Mouse (Mus musculus): ENCODE data around the gene Reps2. TPM values are rescaled to one million over a fixed set of nuclear protein-coding genes. Genes with fewer than 3 reads are reported as not detected.

Reps2 gene
- polyA plus RNA-seq, 1 experiment, result not detected

DNA sequence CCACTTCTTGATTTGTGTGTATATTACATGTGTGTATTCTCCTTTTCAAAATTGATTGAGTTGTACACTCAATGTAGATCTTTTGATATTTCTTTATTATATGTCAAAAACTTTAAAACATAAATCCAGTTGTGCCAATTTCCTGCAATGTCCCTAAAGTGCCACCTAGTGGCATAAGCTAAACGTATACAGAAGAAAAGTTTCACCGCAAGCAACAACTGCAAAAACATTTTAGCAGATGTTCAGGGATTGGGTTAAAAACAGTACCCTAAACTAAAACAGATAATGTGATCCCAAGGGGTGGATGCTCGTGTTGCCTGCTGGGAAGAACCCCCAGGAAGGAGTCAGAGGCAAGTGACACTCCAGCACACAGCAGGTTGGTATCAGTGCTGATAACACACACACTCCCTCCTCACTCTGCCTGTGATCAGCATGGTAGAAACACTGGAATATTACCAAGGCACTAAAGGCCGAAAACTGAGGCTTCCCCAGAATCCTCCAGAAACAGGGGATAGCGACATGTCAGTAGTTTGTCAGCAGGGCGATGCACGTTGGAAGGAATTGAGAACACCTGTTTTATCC, 189.5 kb downstream of the Reps2 start:
- Histone ChIP-seq H3K9me3 (no peaks in the 10 kb centered on the region), H3K4me3 (replicated peaks) (no peak overlapping the region), H3K4me1 (no peaks in the 10 kb centered on the region), H3K27me3 (replicated peaks) (peaks cover 7% of the 10 kb centered on the region), H3K36me3 (replicated peaks; ENCODE audit: low read length) (no peaks in the 10 kb centered on the region)
- no peak for TF ChIP-seq GATA1 (IDR thresholded peaks at IDR 0.05; ENCODE audit: borderline replicate concordance, low read length)
- no peak for TF ChIP-seq FLI1 (IDR thresholded peaks at IDR 0.05; ENCODE audit: low read length)

DNA sequence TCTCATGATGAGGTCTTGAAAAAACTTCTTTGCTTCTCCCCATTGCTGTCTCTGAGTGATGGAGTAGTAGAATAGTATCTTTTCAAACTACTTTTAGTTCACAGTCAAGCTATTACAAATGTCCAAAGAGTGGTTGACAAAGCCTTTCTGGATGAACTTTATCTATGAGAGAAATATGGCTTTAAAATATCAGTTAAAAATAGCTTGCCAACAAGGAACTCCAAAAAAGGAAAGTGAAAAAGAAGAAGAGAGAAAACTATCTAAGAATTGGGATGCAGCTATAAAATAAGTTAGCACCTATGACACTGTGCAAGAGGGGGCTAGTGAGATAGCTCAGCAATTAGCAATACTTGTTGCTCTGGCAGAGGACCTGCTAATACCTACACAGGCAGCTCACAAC, 190.8 kb downstream of the Reps2 start:
- no peaks in the 10 kb centered on the region for H3K36me3 ChIP-seq (replicated peaks; ENCODE audit: low read length)
- H3K4me3 ChIP-seq (replicated peaks), result no peak overlapping the region
- H3K4me1 ChIP-seq, result no peaks in the 10 kb centered on the region
- no peaks in the 10 kb centered on the region for H3K9me3 ChIP-seq
- TF ChIP-seq FLI1 (IDR thresholded peaks at IDR 0.05; ENCODE audit: low read length) (no peak), GATA1 (IDR thresholded peaks at IDR 0.05; ENCODE audit: borderline replicate concordance, low read length) (no peak)
- peaks cover 6% of the 10 kb centered on the region for H3K27me3 ChIP-seq (replicated peaks)

DNA sequence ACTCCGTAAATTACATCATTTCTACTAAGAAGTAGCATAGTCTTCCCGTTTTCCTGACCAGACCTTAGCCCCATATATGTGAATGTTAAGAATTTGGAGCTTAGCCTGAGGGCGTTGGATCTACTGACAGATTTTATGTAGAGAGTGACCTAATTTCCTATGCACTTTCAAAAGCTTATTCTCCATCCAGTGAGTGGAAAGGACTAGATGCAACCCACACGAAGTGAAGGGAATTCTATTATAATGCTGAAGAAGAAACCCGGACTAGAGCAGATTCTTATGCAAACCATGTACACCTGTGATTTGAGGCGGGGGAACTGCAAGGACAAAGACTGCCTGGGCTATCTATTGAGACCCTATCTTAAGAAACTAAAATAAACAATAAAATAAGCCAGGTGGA, 195.5 kb downstream of the Reps2 start:
- Histone ChIP-seq H3K9me3 (no peaks in the 10 kb centered on the region), H3K4me3 (replicated peaks) (no peak overlapping the region), H3K36me3 (replicated peaks; ENCODE audit: low read length) (no peaks in the 10 kb centered on the region), H3K27me3 (replicated peaks) (peaks cover 9% of the 10 kb centered on the region), H3K4me1 (no peaks in the 10 kb centered on the region)
- TF ChIP-seq FLI1 (IDR thresholded peaks at IDR 0.05; ENCODE audit: low read length) (no peak), GATA1 (IDR thresholded peaks at IDR 0.05; ENCODE audit: borderline replicate concordance, low read length) (no peak)

DNA sequence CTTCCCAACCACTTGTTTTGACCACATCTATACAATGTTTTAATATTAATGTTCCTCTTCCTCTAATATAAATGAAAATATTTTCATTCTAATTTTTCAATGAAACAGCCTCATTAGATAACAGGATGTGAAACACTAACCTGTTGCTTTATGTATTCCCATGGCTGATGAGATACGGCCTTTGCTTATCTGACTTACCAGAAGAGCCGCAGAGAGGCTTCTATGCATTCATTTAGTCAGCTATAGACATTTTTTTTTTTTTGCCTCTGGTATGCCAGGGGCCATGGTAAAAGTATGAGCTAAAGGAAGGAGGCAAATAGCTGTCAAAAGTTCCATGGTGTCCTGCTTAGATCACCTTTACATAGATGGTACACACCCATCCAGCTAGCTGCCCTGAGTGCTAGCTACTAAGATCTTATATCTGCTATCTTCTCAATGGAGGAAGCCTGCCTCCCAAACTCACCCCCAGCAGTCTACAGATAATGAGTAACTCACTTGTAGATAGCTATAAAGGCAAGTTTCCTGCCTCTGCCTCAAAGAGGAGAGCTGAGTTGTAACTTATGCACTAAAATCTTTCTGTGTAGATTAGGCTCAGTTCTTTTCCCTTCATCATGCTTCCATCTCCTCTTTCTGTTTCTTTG, 196.7 kb downstream of the Reps2 start:
- Histone ChIP-seq H3K9me3 (no peaks in the 10 kb centered on the region), H3K4me1 (no peaks in the 10 kb centered on the region), H3K27me3 (replicated peaks) (peaks cover 12% of the 10 kb centered on the region), H3K36me3 (replicated peaks; ENCODE audit: low read length) (no peaks in the 10 kb centered on the region), H3K4me3 (replicated peaks) (no peak overlapping the region)
- TF ChIP-seq FLI1 (IDR thresholded peaks at IDR 0.05; ENCODE audit: low read length), result no peak
- TF ChIP-seq GATA1 (IDR thresholded peaks at IDR 0.05; ENCODE audit: borderline replicate concordance, low read length), result no peak

DNA sequence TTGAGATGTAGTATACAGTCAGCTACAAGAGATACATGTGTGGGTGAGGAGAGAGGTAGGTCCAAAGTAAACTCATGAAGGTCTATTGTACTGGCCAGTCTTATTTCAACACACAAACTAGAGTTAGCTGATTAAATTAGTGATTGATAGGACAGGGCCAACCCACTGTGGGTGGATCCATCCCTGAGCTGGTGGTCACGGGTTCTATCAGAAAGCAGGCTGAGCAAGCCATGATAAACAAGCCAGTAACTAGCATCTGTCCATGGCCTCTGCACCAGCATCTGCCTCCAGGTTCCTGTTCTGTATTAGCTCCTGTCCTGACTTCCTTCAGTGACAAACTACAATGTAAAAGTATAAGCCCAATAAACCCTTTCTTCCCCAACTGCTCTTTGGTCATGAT, 200.1 kb downstream of the Reps2 start:
- H3K27me3 ChIP-seq (replicated peaks), result peaks cover 14% of the 10 kb centered on the region
- H3K9me3 ChIP-seq, result no peaks in the 10 kb centered on the region
- TF ChIP-seq GATA1 (IDR thresholded peaks at IDR 0.05; ENCODE audit: borderline replicate concordance, low read length) (no peak), FLI1 (IDR thresholded peaks at IDR 0.05; ENCODE audit: low read length) (no peak)
- no peak overlapping the region for H3K4me3 ChIP-seq (replicated peaks)
- no peaks in the 10 kb centered on the region for H3K36me3 ChIP-seq (replicated peaks; ENCODE audit: low read length)
- H3K4me1 ChIP-seq, result no peaks in the 10 kb centered on the region

DNA sequence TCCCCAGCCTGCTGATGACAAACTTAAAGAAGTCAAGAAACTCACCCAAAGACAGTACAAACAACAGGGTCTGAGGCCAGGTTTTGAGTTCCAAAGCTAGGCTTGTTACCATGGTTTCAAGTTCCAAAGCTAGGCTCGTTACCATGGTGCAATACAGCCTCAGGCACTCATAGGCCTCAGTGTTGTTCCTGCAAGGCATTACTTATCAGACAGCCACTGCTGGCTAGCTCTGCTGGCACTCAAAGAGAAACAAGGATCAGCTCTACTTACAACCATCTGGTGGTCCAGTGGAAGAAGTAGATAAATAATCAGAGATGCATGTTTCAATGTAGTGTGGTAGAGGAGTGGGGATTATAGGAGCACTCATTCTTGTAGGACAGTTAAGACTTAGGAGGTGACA, 200.5 kb downstream of the Reps2 start:
- TF ChIP-seq FLI1 (IDR thresholded peaks at IDR 0.05; ENCODE audit: low read length) (no peak), GATA1 (IDR thresholded peaks at IDR 0.05; ENCODE audit: borderline replicate concordance, low read length) (no peak)

DNA sequence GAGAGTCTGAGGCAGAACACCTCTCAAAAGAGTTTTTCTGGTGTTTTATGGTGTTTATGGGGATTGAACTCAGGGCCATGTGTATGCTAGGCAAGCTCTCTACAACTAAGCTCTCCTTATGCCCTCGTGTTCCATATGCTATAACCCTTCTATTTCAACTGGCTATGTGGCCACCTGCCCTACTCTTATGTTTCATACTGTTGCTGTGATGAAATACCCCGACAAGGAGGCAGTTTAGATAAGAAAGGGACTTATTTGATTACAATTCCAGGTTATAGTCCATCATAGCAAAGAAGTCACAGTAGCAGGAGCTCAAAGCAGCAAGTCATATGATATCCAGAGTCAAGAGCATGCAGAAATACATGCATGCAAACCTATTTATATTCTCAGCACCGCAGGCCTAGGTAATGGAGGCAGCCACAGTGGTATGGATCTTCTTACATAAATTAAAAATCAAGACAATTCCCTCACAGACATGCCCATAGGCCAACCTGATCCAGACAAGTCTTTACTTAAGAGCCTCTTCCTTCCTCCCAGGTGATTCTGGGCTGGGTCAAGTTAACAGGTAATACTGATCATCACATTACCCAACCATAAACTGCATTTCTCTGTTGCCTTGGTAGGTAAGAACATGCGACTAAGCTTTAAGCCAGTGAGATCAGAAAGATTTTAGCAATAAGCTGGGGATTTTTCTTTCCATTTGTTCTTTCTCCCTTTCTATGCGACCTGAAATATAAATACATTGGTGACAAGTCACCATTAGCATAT, 210.5 kb downstream of the Reps2 start:
- Histone ChIP-seq H3K9me3 (no peaks in the 10 kb centered on the region), H3K27me3 (replicated peaks) (peaks cover 6% of the 10 kb centered on the region), H3K4me3 (replicated peaks) (no peak overlapping the region), H3K36me3 (replicated peaks; ENCODE audit: low read length) (no peaks in the 10 kb centered on the region), H3K4me1 (no peaks in the 10 kb centered on the region)
- TF ChIP-seq GATA1 (IDR thresholded peaks at IDR 0.05; ENCODE audit: borderline replicate concordance, low read length) (no peak), FLI1 (IDR thresholded peaks at IDR 0.05; ENCODE audit: low read length) (no peak)

More for the DNA sequence above, 200.5 kb downstream of the Reps2 start:
- Histone ChIP-seq H3K4me3 (replicated peaks) (no peak overlapping the region), H3K27me3 (replicated peaks) (peaks cover 15% of the 10 kb centered on the region), H3K4me1 (no peaks in the 10 kb centered on the region), H3K36me3 (replicated peaks; ENCODE audit: low read length) (no peaks in the 10 kb centered on the region), H3K9me3 (no peaks in the 10 kb centered on the region)

DNA sequence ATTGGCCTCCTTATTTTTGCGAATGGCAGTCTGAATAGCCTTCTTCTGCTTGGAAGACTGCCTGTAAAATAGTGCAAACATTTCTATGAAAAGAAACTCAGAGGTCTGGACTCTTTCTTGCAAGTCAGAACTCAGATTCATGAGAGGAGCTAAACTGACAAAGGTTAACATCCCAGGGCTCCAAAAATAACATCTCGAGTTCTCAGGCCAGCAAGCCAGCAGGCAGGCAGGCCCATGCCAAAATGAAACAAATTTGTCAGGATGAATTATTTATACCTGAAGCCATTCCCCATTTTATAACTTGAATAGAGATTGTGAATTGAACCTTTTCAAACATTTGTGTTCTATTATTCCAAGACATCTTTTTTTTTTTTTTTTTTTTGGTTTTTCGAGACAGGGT, 215.8 kb downstream of the Reps2 start:
- Histone ChIP-seq H3K27me3 (replicated peaks) (peaks cover 2% of the 10 kb centered on the region), H3K36me3 (replicated peaks; ENCODE audit: low read length) (no peaks in the 10 kb centered on the region), H3K4me3 (replicated peaks) (no peak overlapping the region), H3K9me3 (no peaks in the 10 kb centered on the region), H3K4me1 (no peaks in the 10 kb centered on the region)
- no peak for TF ChIP-seq FLI1 (IDR thresholded peaks at IDR 0.05; ENCODE audit: low read length)
- TF ChIP-seq GATA1 (IDR thresholded peaks at IDR 0.05; ENCODE audit: borderline replicate concordance, low read length), result no peak

DNA sequence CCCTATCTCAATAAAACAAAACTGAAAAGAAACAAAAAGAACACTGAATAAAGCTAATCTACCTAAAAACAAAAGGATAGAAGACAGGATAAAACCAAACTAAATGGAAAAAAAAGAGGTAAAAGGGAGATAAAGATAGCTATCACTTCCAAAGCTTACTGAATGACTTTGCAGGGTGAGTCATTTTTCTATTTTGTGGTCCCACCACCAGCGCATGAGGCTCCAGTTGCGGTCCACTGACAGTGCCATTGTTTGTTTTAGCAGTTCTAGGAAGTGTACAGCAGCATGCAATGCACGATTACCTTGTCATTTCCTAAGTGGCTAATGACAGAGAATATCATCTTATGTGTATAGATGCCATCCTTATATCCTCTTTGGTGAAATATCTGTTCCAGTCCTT, 224.0 kb downstream of the Reps2 start:
- Histone ChIP-seq H3K4me3 (replicated peaks) (no peak overlapping the region), H3K9me3 (peaks cover 6% of the 10 kb centered on the region; the same call in 1 of the 2 replicates), H3K36me3 (replicated peaks; ENCODE audit: low read length) (no peaks in the 10 kb centered on the region), H3K27me3 (replicated peaks) (peaks cover 5% of the 10 kb centered on the region), H3K4me1 (no peaks in the 10 kb centered on the region)
- no peak for TF ChIP-seq FLI1 (IDR thresholded peaks at IDR 0.05; ENCODE audit: low read length)
- no peak for TF ChIP-seq GATA1 (IDR thresholded peaks at IDR 0.05; ENCODE audit: borderline replicate concordance, low read length)

DNA sequence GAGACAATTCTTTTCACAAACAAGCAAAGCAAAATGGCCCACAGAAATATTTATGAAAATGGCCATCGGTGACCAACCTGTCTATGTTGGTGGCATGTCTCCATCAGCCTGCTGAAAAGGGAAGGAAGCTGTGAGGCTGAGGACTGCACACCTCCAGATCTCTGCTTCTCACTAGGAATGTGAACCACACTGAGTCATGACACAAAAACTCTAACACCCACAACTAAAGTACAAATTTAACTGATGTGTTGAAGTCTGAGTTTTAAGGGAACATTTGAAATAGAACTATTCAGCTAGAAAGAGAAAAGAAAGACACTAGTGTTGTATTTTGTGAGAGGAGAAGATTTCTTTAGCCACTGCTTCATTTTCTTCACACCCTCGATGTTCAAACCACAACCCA, 230.3 kb downstream of the Reps2 start:
- TF ChIP-seq FLI1 (IDR thresholded peaks at IDR 0.05; ENCODE audit: low read length) (no peak), GATA1 (IDR thresholded peaks at IDR 0.05; ENCODE audit: borderline replicate concordance, low read length) (no peak)
- Histone ChIP-seq H3K4me1 (no peaks in the 10 kb centered on the region), H3K9me3 (peaks cover 3% of the 10 kb centered on the region; the same call in 1 of the 2 replicates), H3K27me3 (replicated peaks) (peaks cover 10% of the 10 kb centered on the region), H3K4me3 (replicated peaks) (no peak overlapping the region), H3K36me3 (replicated peaks; ENCODE audit: low read length) (no peaks in the 10 kb centered on the region)

All from megakaryocyte, embryonic 14.5 days (primary cell).